Mouse (Mus musculus) heart, adult 18-20 months (tissue): Measurements from ENCODE around the gene Tmem167b. TPM values are rescaled to one million over a fixed set of nuclear protein-coding genes. Genes with fewer than 3 reads are reported as not detected.

Source experiments
- DNase-seq, 2 experiments: peaks; one replicate each; pipeline ENCODE4 v3.0.0; 2021 to 2022; ENCODE audit warnings: mixed read lengths in 1 of 2
- microRNA-seq, 2 experiments: library from miRNA; unstranded; fragments of <30 nt; microRNA quantifications; one replicate each; pipeline ENCODE4 v1.2.0; 2022
- total RNA-seq, 2 experiments: library from RNA; stranded (reverse); gene quantifications; 2 replicates each; pipeline ENCODE4 v1.2.3; 2021

Tmem167b gene
- total RNA-seq, 2 experiments from 2014 or later = 30.4 to 30.6 TPM

DNA sequence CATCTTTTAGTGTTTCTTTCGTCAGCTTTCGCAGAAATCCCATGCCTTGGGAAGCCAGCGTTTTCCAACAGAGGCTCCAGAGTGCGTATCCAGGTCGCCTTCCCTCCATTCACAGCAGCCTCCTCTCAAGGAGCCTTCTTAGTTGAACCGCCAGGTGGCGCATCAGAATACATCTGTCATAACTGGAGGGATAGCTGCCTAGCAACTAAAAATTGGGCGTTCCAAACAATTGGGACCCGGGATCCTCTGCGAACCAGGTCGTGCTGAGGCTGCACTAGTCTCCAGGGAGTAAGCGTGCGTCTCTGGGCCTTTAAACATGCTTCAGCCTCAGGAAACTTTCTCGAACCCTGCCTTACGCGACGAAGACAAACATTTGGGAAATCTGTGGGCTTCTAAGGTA, 25.0 kb downstream of the Tmem167b start:
- peak; percentile 85 to 90 for DNase-seq

DNA sequence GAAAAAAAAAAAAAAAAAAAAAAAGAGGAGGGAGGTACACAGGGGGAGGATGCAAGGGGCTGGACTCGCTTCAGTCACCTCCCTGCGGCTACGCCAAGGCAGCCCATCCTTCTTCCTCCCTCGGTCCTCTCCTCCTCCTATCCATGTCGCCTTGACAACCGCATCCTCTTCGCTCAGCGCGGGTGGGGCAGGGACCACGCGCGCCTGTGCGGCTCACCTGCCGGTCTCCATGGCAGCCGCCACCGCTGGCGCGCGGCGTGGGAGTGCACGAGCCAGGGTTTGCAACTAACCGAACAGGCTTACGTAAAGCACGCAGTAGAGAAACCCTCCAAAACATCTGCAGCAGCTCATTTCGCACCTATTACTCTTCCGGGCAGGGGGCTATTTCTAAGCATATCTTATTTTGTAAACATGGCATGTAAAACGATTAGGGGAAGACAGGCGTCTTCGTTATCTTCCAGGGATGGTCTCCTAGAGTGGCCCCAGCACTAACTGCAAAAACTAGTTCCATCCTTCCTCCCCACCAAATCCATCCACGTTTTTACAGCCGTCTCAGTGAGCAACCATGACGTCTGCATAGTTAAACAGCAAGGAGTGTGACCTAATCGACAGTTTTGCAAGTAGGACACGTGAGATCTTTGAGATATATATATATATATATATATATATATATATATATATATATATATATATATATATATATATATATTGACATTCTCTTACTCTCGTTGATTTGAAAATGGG, 25.6 kb downstream of the Tmem167b start, which contains the start of gene 5330417C22Rik:
Gene 5330417C22Rik (minus strand): TSS at position 20 of the 744 bp plus-strand sequence.
- peak; percentile 8 to 22 for DNase-seq

DNA sequence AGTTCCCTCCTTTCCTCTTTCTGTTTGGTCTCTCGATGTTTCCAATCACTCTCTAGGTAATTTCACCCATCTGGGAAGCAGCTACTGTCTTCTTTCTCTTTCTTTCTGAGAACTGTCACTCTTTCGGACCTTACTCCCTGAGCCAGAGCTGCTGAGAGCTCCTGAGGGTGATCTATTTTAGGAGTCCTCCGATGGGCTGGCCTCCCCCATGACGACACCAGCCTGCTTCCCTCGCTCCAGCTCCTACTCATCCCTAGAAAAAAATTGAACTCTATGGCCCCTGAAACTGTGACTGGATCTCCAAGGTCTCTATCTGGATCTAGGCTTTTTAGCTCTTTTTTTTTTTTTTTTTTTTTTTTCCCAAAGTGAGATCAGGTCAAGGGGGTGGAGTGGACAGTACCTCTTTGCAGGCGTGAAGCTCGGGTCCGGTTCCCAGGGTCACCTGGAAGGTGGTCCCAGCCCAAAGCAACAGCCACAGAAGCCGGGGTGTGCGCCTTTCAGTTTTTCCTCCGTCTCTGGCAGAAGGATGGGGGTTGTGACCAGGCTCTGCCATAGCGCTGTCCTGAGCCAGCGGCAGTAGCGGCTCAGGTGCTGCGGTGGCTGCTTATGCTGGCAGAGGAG, 26.3 kb downstream of the Tmem167b start:
- no peak for DNase-seq

DNA sequence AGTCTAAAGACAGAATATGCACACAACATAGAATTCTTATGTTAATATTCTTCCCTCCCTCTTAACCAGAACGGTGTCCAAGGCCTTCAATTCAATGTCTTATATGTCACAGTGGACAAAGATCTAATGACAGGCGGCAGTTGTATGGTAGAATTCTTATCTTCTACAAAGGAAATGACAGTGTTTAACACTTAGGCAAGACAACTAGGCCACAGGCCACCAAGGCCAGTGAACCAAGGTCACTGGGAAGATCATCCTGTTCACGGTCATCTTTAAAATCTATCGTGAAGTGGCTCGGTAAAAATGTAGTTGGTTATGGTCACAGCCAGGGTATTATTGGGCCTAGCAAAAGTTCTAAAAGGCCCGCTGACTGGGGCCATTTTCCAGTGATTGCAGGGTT, 28.3 kb downstream of the Tmem167b start, which contains the start of gene 1700013F07Rik:
Gene 1700013F07Rik (plus strand): TSS at position 200 of the 400 bp plus-strand sequence.
- no peak for DNase-seq

DNA sequence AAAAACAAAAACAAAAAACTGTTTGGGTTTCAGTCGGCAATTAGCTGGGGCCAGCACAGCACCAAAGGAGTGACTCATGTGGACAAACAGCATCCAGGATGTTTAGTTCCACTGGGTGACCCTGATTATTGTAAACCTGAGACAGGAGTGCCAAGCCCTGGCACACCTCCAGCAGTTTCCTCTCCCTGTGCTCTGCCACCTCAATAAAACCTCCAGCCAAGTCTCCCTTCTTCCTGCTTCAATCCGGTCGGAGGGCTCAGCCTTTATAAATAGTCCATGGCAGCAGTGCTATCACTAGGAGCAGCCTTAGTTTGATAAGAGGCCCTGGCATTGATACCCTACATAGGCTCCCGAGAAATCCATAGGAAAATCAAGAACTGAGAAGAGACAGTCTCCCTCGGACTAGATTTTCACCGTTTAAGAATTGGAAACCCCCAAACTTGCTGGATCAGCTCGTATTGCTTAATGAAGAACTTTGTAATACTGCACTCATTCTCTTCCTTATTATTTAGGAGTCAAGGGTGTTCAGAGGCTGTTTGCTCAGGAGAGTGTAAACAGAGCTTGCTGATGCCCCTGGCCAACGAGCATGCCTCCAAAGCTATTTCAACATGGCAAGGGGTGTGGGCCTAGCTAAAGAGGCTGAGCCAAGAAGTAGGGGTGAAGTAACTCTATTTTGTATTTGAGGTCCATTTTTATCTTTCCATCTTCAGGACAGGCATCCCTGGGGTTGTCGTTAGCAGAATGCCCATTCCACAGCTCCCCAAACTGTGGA, 29.0 kb downstream of the Tmem167b start:
- DNase-seq = peak; percentile 40 to 46

DNA sequence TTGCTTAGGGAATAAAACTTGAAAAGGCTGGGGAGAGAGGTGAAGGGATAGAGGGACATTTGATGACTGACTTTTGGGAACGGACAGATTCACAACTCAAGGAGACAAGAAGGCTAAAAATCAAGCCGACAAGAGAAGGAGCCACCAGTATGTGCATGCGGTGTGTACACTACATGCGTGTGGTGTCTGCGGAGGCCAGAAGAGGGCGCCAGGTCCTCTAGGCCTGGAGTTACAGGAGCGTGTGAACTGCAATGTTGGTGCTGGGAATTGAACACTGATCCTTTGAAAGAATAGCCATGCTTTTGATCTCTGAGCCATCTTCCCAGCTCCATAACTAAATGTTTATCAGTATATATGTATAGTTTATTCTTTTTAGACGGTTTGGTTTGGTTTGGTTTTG, 33.8 kb downstream of the Tmem167b start:
- DNase-seq = no peak

DNA sequence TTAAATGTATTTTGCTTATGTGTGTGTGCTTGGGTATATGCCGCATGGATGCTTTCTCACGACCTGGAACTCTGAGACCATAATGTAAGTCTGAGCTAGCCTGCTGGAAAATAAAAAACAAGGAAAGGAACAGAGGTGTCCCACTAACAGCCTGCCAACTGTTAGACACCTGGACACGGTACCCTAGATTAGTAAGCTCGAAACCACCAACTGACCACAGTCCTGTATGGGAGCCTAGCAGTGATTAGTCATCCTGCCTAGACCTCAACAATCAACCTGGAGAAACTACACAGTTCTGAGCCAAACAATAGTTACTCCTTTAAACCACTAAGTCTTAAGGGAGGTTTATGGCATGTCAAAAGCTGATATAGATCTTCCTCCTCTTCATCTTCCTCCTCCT, 38.9 kb downstream of the Tmem167b start:
- DNase-seq = no peak

DNA sequence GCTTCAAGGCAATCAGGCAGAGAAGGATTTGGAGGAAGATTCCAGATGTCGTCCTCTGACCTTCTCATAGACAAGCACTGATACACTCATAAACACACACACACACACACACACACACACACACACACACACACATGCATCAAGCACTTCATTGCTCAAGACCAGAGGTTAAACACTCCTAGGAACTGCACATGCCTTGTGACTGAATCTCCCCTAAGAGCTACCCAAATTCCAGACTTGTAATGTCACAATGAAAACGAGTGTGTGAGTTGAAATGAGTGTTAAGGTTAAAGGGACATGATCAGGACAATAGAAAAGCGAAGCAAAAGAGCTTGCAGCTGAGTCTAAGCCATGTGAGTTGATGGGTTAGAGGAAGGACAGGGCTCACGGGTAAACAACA, 44.0 kb downstream of the Tmem167b start:
- DNase-seq = no peak

DNA sequence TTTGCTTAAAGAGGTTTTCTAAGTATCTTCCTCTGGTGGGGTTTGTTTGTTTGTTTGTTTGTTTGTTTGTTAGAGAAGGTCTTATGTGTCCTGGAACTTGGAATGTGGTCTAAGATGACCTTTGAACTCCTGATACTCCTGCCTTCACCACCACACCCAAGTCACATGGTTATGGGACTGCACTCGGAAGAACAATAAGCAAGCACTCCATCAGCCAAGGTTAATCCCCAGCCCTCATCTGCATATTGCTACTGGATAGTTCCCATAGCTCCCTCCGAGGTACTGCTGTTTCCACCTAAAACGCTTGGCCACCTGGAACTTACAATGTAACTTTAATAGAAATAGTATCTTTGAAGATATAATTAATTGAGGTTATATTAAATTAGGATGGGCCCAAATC, 48.8 kb downstream of the Tmem167b start:
- DNase-seq = no peak

DNA sequence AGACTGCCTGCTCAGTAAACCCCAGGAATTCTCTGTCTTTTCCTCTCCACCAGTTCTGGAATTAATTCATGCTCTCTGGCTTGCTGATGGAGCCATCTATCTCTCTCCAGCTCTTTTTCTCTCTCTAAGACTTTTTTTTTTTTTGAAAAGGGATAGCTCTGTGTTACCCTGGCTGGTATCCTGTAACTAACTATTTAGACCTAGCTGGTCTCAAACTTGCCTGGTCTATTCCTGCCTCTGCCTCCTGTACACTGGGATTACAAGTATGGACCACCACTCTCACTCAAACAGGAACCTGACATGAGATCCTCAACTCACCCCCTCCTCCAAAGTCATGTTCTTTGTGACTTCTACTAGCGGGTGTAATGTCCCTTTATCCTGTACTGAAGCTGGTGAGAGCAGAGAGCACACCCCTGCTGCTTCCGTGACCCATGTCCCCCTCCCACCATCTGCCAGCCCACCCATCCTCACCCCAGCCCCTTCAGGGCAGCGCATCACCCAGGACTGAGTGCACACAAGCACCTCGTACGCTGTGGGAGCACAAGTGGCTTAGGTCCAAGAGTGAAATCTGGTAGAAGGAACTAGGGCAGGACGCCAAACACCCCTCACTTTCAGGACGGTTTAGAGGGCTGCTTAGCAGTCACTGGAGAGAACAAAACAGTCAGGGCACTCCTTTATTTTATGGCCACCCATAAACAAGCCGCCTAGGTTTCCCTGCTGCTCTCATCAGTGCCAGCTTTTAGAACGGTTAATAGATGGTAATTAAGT, 51.4 kb downstream of the Tmem167b start:
- no peak for DNase-seq

DNA sequence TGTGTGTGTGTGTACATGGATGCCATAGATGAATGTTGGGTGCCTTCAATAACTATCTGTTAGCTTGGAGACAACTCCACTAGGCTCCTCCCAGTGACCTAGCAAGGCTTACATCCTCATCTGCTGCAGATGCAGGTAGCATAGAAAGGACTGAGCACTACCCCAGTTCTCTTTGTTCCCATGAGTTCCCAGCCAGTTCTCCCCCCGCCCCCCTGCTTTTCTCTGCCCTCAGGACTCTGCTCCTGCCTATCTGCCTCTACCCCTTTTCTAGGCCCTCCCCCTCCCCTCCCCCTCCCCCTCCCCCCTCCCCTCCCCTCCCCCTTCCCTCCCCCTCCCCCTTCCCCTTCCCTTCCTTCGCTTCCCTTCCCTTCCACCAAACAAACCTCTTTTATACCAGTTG, 52.1 kb downstream of the Tmem167b start:
- DNase-seq = no peak

DNA sequence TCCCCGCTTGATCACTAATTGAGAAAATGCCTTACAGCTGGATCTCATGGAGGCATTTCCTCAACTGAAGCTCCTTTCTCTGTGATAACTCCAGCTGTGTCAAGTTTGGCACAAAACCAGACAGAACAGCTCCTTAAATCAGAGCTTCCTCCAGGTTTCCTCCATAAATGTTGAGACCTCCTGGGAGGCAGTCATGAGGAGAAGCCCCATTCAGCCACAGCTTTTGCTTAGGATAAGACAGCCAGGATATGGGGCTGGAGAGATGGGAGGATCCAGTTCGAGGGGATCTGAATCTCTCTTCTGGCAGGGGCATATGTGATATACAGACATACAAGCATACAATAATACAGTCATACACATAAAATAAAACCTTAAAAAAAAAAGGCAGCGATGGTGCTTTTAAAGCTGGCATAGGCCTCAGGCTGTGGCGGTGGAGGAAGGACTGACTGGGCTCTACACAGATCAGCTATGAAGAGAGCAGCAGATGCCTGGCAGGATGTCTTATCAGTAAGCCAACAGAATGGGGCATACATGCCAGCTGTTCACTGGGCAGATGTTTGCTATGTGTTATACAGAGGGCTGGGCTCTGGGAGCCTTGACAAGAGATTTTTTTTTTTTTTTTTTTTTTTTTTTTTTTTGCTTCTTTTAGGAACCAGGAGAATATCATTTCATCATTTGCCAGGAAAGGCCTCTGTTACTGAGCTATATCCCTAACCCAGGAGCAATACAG, 53.4 kb downstream of the Tmem167b start:
- no peak for DNase-seq

Small RNA genes within 50 kb of the gene (microRNA-seq; reads per million reads assigned to microRNA genes)
- 0 reads per million in 2 experiments for gene Gm22860

Other genes starting within 250 kb of the Tmem167b start
- 10 to 100 TPM; 49.7 to 55.1 TPM for gene Mybphl, start 197.6 kb downstream of the Tmem167b start, total RNA-seq
- under 1 TPM in 1 of 2 experiments, not detected in 1; 0.33 TPM for gene Psrc1, start 178.6 kb downstream of the Tmem167b start, total RNA-seq
- 1 to 10 TPM; 5.9 to 9.5 TPM for gene Celsr2, start 146.9 kb downstream of the Tmem167b start, total RNA-seq
- gene Sars, start 117.3 kb downstream of the Tmem167b start, total RNA-seq = 10 to 100 TPM; 80.2 to 89.6 TPM
- gene 1700013F07Rik, start 28.3 kb downstream of the Tmem167b start, total RNA-seq = not detected
- gene 5330417C22Rik, start 25.9 kb downstream of the Tmem167b start, total RNA-seq = 1 to 10 TPM in 1 of 2 experiments, under 1 TPM in 1; 0.30 to 1.6 TPM
- 10 to 100 TPM; 14.9 to 15.5 TPM for gene Taf13, start 9.2 kb upstream of the Tmem167b start, total RNA-seq
- 10 to 100 TPM in 1 of 2 experiments, 1 to 10 TPM in 1; 9.5 to 10.6 TPM for gene Wdr47, start 28.8 kb upstream of the Tmem167b start, total RNA-seq
- gene Clcc1, start 91.4 kb upstream of the Tmem167b start, total RNA-seq = 10 to 100 TPM; 49.2 to 50.0 TPM
- under 1 TPM; 0.62 to 0.80 TPM for gene Gpsm2, start 159.8 kb upstream of the Tmem167b start, total RNA-seq
- gene Aknad1, start 177.2 kb upstream of the Tmem167b start, total RNA-seq = not detected